Mouse (Mus musculus): Measurements from ENCODE around the gene Rhbdf1.
A peak's percentile ranks its signal among the peaks of the same experiment; 100 is the strongest.

Gene Rhbdf1

GRCm38 (mm10) chr11:32221951-32222409 is at the start of gene Rhbdf1:
Gene Rhbdf1 (minus strand): TSS chr11:32222300.
- peak; percentile 63 for DNase-seq (ENCODE audit: low spot score)

- DNase-seq (ENCODE audit: low spot score) = no peak
Measured at GRCm38 (mm10) chr11:32271178-32271577, 49.1 kb upstream of the Rhbdf1 start.

GRCm38 (mm10) chr11:32268952-32269351 is 46.9 kb upstream of the Rhbdf1 start:
- DNase-seq (ENCODE audit: low spot score) = no peak

- no peak for DNase-seq (ENCODE audit: low spot score)
Measured at GRCm38 (mm10) chr11:32267964-32268363, 45.9 kb upstream of the Rhbdf1 start.

- peak; percentile 97 for DNase-seq (ENCODE audit: low spot score)
Measured at GRCm38 (mm10) chr11:32267188-32267884, 45.2 kb upstream of the Rhbdf1 start, which contains the start of gene Nprl3. Gene Nprl3 (minus strand): TSS chr11:32267707.

- no peak for DNase-seq (ENCODE audit: low spot score)
Measured at GRCm38 (mm10) chr11:32266776-32267175, 44.7 kb upstream of the Rhbdf1 start.

- DNase-seq (ENCODE audit: low spot score) = no peak
Measured at GRCm38 (mm10) chr11:32266194-32266593, 44.1 kb upstream of the Rhbdf1 start.

GRCm38 (mm10) chr11:32265117-32265738 is 43.1 kb upstream of the Rhbdf1 start:
- DNase-seq (ENCODE audit: low spot score) = no peak

- DNase-seq (ENCODE audit: low spot score) = no peak
Measured at GRCm38 (mm10) chr11:32262674-32263415, 40.7 kb upstream of the Rhbdf1 start.

GRCm38 (mm10) chr11:32256566-32256965 is 34.5 kb upstream of the Rhbdf1 start:
- no peak for DNase-seq (ENCODE audit: low spot score)

GRCm38 (mm10) chr11:32256146-32256545 is 34.0 kb upstream of the Rhbdf1 start:
- no peak for DNase-seq (ENCODE audit: low spot score)

- no peak for DNase-seq (ENCODE audit: low spot score)
Measured at GRCm38 (mm10) chr11:32253121-32253520, 31.0 kb upstream of the Rhbdf1 start.

- DNase-seq (ENCODE audit: low spot score) = no peak
Measured at GRCm38 (mm10) chr11:32250880-32251763, 29.0 kb upstream of the Rhbdf1 start.

- DNase-seq (ENCODE audit: low spot score) = no peak
Measured at GRCm38 (mm10) chr11:32248350-32248749, 26.2 kb upstream of the Rhbdf1 start.

- no peak for DNase-seq (ENCODE audit: low spot score)
Measured at GRCm38 (mm10) chr11:32247068-32247467, 25.0 kb upstream of the Rhbdf1 start.

- DNase-seq (ENCODE audit: low spot score) = no peak
Measured at GRCm38 (mm10) chr11:32245614-32246013, 23.5 kb upstream of the Rhbdf1 start.

GRCm38 (mm10) chr11:32244617-32245016 is 22.5 kb upstream of the Rhbdf1 start:
- DNase-seq (ENCODE audit: low spot score) = no peak

GRCm38 (mm10) chr11:32244064-32244463 is 22.0 kb upstream of the Rhbdf1 start:
- no peak for DNase-seq (ENCODE audit: low spot score)

GRCm38 (mm10) chr11:32243205-32243955 is 21.3 kb upstream of the Rhbdf1 start:
- no peak for DNase-seq (ENCODE audit: low spot score)

- no peak for DNase-seq (ENCODE audit: low spot score)
Measured at GRCm38 (mm10) chr11:32242209-32242608, 20.1 kb upstream of the Rhbdf1 start.

- no peak for DNase-seq (ENCODE audit: low spot score)
Measured at GRCm38 (mm10) chr11:32241391-32241790, 19.3 kb upstream of the Rhbdf1 start.
